Mouse (Mus musculus): Measurements from ENCODE around the gene Cldn5.

GRCm38 (mm10) chr16:18796645-18797044 is 20.0 kb downstream of the Cldn5 start:
- TF ChIP-seq POLR2A (IDR thresholded peaks at IDR 0.05; ENCODE audit: control insufficient read depth, extremely low read depth, insufficient read depth, low read length, poor library complexity): no peak
- TF ChIP-seq CTCF (IDR thresholded peaks at IDR 0.05; ENCODE audit: borderline replicate concordance, control insufficient read depth, extremely low read depth, insufficient read depth, low read length, poor library complexity): no peak
